Mouse (Mus musculus) stomach, postnatal 0 days (tissue): ENCODE measurements around the gene Isy1.

ENCODE experiments used
- CTCF ChIP-seq: IDR thresholded peaks from 2 replicates; pipeline ENCODE4 v1.5.1; 2016; ENCODE audit warnings: antibody characterized with exemption, low read depth, mild to moderate bottlenecking, moderate library complexity
- EP300 ChIP-seq: optimal IDR thresholded peaks from 2 replicates; pipeline ENCODE3; 2016; ENCODE audit warnings: antibody characterized with exemption

GRCm38 (mm10) chr6:87876068-87876643, 37.6 kb upstream of the Isy1 start:
- no peak for TF ChIP-seq CTCF
- TF ChIP-seq EP300: no peak
